Mouse (Mus musculus): ENCODE results near the gene Alyref. TPM values are rescaled to one million over a fixed set of nuclear protein-coding genes. Genes with fewer than 3 reads are reported as not detected.

Gene Alyref
- 6.6 TPM for polyA plus RNA-seq (2017; shearing (Covaris generic))

GRCm38 (mm10) chr11:120598283-120598989 is at the start of gene Alyref, which contains the start of gene Anapc11:
TSS of gene Alyref (minus strand) at chr11:120598365.
TSS of gene Anapc11 (plus strand) at chr11:120598421.

DNA sequence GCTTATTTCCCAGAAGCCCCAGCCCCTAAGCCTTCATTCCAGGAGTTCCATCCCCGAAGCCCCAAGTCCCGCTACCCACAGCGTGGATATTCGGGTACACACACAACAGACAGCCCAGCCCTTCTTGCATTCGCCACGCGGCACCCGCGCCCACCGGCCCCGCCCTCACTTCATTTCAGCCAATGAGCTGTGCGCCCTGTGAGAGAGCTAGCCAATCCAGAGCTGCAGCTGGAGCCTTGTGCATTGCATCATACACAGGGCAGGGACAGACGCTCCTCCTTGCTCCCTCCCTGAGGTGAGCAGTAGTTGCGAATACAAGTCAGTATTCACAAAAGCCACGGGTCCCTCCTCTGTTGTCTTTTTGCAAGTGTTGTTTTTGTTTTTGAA is 45.4 kb upstream of the Alyref start, which contains the start of gene Pycr1:
Gene Pycr1, minus strand, starts transcription at position 169 of the 387 bp plus-strand sequence.

DNA sequence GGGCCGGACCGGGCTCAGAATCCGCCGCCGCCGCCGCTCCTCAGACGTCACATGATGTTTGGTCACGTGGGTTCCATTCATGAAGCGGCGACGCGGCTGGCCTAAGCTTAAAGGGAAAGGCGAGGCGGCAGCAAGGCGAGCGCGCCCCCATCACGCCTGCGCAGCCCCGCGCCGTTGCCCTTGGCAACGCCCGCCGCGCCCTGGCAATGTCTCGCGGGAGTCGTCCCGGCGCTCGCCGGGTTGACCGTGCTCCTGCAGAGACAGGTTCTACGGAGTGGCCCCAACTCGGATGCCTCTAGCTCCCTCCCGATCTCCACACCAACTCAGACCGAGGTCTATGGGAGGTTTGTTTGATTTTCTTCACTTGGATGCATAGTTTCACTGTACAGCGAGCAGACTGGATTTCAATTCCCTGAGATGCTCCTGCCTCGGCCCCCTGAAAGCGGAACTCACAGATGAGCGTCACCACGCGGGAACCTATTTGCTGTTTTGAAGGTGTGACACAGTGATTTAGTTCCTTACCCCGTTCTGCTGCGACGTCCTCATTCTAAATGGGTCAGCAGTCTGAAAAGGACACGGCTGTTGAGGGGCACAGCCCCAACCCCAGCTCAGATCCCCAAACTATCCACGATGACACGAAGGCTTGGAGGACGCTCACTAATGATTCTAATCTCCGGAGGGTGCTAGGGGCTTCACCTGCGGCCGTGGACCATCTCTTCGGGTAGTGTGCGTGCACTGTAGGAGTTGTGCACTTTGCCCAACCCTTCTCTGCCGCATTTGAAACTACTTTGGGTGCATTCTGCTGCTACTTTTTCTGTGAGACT is 35.6 kb upstream of the Alyref start, which contains the start of gene Mafg:
Gene Mafg, minus strand, starts transcription at position 81 of the 824 bp plus-strand sequence.

GRCm38 (mm10) chr11:120625152-120625775 is 27.1 kb upstream of the Alyref start, which contains the start of gene Sirt7:
TSS of gene Sirt7 (minus strand) at chr11:120625240.

DNA sequence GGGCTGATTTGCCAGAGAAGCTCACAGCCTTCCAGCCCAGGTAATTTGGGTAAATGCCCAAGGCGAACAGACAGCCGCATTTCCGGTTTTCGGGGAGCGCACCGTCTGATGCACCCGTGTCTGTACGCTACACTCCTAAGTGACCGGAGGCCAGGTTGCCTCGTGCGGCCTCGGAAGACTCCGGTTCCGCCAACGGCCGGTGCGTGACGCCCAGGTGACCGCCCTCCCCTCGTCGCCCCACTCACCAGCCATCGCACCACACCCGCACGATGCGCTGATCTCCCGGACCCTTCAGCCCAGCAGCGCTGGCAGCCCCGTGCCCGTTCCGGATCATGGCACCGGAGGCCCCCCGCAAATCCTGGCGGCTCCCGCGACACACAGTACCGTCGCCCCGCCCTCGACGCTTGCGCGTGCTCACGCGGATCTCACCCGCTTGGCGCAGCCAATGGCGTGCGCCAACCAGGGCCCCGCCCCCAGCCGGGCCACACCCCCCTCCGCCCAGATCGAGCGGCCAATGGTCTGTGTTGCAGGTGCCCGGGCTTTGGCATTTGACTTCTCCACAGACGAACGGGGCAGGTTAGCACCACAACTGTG is 19.5 kb upstream of the Alyref start, which contains the start of gene Pcyt2:
Gene Pcyt2, minus strand, starts transcription at position 418 of the 594 bp plus-strand sequence.

DNA sequence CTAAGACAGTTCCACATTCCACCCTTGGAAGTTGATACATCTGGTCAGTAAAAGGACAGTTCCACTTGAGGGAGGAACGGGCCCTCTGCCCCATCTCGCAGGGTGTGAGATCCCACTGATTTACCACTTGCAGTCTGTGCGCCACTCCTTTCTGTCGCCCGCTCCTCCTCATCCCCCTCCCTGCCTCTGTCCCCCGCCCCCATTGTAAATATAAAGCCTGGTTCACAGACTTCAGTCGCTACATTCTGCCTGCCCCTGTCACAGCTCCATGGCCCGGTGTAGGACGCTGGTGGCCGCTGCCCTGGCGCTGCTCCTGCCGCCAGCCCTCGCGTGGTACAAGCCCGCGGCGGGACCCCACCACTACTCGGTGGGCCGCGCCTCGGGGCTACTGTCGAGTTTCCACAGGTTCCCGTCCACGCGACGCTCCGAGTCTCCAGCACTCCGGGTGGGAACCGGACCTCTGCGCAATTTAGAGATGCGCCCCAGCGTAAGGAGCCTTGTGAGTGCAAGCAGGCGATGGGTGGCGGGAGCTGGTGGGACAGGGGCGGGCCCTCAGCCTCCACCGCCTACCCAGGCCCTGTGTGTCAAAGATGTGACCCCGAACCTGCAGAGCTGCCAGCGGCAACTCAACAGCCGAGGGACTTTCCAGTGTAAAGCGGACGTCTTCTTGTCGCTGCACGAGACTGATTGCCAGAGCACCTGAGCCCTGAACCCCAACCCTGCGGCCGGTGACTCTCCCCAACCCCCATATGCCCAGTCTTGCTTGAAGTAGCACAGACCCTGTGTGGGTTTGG is 10.3 kb upstream of the Alyref start, which contains the start of gene Npb:
Gene Npb, plus strand, starts transcription at position 237 of the 794 bp plus-strand sequence.

DNA sequence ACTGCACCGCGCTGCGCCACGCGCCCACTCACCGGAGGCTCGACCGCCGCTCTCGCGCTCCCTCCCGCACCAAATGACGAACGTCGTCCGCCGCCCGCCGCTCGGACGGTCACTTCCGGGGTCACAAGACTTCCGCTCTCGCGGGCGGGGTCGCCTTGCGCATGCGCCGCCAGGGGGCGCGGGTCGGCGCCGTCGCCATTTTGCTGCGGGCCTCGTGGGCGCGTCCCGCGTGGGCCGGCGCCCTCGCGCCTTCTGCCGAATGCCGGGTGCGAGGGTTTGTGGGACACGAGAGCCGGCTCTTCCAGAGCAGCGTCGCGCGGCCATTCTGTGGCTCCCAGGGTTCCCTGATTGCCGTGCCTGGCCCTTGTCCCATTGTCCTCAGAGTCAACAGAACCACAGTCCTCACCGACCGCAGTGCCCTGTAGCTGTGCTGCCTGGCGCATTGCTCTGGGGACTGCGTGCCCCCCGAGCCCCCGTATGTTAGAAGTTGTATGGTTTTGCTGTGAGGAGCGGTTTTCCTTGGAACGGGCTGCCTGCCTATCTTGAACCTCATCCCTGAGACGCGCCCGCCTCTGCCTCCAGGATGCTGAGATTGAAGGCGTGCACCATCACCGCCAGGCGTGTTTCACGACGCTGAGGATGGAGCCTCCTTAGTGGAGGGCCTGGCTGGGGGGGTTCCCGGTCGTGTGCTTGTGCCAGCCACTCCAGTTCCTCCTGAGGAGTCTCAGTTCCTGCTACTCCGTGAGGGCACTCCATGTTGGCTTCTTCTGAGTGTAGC is 16.5 kb downstream of the Alyref start, which contains the start of gene Arhgdia:
Gene Arhgdia, minus strand, starts transcription at position 135 of the 778 bp plus-strand sequence.

DNA sequence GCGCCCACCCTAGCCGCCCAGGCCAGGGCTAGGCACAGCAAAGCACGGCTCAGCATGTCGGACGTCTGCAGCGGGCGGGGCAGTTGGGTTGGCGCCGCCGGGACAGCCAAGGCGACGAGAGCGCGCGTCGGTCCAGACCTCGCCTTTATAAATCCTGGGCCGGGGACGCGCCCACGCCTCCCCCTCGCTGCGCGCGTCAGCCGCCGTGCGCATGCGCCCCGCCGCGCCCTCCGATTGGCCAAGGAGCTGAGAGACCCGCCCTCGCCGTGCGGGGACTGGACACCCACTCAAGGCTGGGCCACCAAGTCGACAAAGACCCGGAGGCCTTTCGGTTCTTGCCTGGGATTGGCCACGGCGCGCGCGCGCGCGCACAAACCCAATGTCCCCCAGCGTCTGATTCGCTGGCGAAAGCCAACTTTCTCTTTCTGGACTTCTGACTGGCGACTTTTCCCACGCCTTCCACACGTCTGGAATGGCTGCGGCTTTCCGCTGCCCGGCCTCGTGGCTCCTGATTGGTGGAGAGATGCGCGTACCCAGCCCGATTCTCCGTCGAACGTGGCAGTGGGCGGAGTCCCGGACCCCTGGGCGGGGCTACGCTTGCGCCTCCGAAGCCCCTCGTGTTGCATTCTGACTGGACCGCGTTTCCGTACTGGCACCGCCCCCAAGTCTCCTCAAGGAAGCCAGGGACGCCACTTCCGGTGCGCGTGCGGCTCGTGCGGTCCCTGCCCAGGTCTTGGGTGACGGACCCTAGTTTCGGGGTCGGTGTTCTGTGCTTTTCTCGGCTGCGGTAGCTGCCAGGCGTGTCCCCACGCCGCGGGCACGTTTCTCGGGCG is 25.2 kb downstream of the Alyref start, which contains the start of gene P4hb:
Gene P4hb, minus strand, starts transcription at position 502 of the 833 bp plus-strand sequence.

GRCm38 (mm10) chr11:120550810-120551440 is 47.2 kb downstream of the Alyref start, which contains the start of gene Ppp1r27:
TSS of gene Ppp1r27 (minus strand) at chr11:120551132.

GRCm38 (mm10) chr11:120549168-120549945 is 48.8 kb downstream of the Alyref start, which contains the start of gene Mcrip1:
TSS of gene Mcrip1 (minus strand) at chr11:120549727.

Other genes with a start within 250 kb of the Alyref start
- 2,711 TPM for gene Actg1, start 249.8 kb downstream of the Alyref start, polyA plus RNA-seq (2017; shearing (Covaris generic))
- gene Fscn2, start 236.8 kb downstream of the Alyref start, polyA plus RNA-seq (2017; shearing (Covaris generic)): not detected
- gene Faap100, start 219.6 kb downstream of the Alyref start, polyA plus RNA-seq (2017; shearing (Covaris generic)): 32.1 TPM
- gene Nploc4, start 160.7 kb downstream of the Alyref start, polyA plus RNA-seq (2017; shearing (Covaris generic)): 13.7 TPM
- gene Tspan10, start 155.7 kb downstream of the Alyref start, polyA plus RNA-seq (2017; shearing (Covaris generic)): not detected
- gene Pde6g, start 144.9 kb downstream of the Alyref start, polyA plus RNA-seq (2017; shearing (Covaris generic)): 0.68 TPM
- 11.5 TPM for gene Oxld1, start 140.3 kb downstream of the Alyref start, polyA plus RNA-seq (2017; shearing (Covaris generic))
- gene Ccdc137, start 140.2 kb downstream of the Alyref start, polyA plus RNA-seq (2017; shearing (Covaris generic)): 55.1 TPM
- 47.8 TPM for gene Arl16, start 130.8 kb downstream of the Alyref start, polyA plus RNA-seq (2017; shearing (Covaris generic))
- gene Mrpl12, start 113.8 kb downstream of the Alyref start, polyA plus RNA-seq (2017; shearing (Covaris generic)): 76.5 TPM
- gene Slc25a10, start 106.5 kb downstream of the Alyref start, polyA plus RNA-seq (2017; shearing (Covaris generic)): 15.4 TPM
- gene Gcgr, start 67.7 kb downstream of the Alyref start, polyA plus RNA-seq (2017; shearing (Covaris generic)): not detected
- 124 TPM for gene Mcrip1, start 48.6 kb downstream of the Alyref start, polyA plus RNA-seq (2017; shearing (Covaris generic))
- gene Ppp1r27, start 47.2 kb downstream of the Alyref start, polyA plus RNA-seq (2017; shearing (Covaris generic)): not detected
- gene P4hb, start 25.1 kb downstream of the Alyref start, polyA plus RNA-seq (2017; shearing (Covaris generic)): 279 TPM
- 896 TPM for gene Arhgdia, start 16.7 kb downstream of the Alyref start, polyA plus RNA-seq (2017; shearing (Covaris generic))
- 129 TPM for gene Anapc11, start 56 bp upstream of the Alyref start, polyA plus RNA-seq (2017; shearing (Covaris generic))
- 1.3 TPM for gene Npb, start 10.1 kb upstream of the Alyref start, polyA plus RNA-seq (2017; shearing (Covaris generic))
- gene Pcyt2, start 19.6 kb upstream of the Alyref start, polyA plus RNA-seq (2017; shearing (Covaris generic)): 170 TPM
- 233 TPM for gene Sirt7, start 26.9 kb upstream of the Alyref start, polyA plus RNA-seq (2017; shearing (Covaris generic))
- gene Mafg, start 35.2 kb upstream of the Alyref start, polyA plus RNA-seq (2017; shearing (Covaris generic)): 12.0 TPM
- 1.00 TPM for gene Pycr1, start 45.4 kb upstream of the Alyref start, polyA plus RNA-seq (2017; shearing (Covaris generic))
- gene Myadml2, start 49.8 kb upstream of the Alyref start, polyA plus RNA-seq (2017; shearing (Covaris generic)): not detected
- gene Notum, start 62.8 kb upstream of the Alyref start, polyA plus RNA-seq (2017; shearing (Covaris generic)): not detected
- 141 TPM for gene Aspscr1, start 74.6 kb upstream of the Alyref start, polyA plus RNA-seq (2017; shearing (Covaris generic))
- gene Cenpx, start 115.4 kb upstream of the Alyref start, polyA plus RNA-seq (2017; shearing (Covaris generic)): 128 TPM
- gene Lrrc45, start 115.6 kb upstream of the Alyref start, polyA plus RNA-seq (2017; shearing (Covaris generic)): 84.9 TPM
- 0.27 TPM for gene Rac3, start 123.1 kb upstream of the Alyref start, polyA plus RNA-seq (2017; shearing (Covaris generic))
- 26.0 TPM for gene Dcxr, start 128.9 kb upstream of the Alyref start, polyA plus RNA-seq (2017; shearing (Covaris generic))
- not detected for gene Cbr2, start 133.7 kb upstream of the Alyref start, polyA plus RNA-seq (2017; shearing (Covaris generic))
- 34.4 TPM for gene Hmga1b, start 164.4 kb upstream of the Alyref start, polyA plus RNA-seq (2017; shearing (Covaris generic))
- 3.2 TPM for gene Rfng, start 185.8 kb upstream of the Alyref start, polyA plus RNA-seq (2017; shearing (Covaris generic))
- 168 TPM for gene Gps1, start 185.9 kb upstream of the Alyref start, polyA plus RNA-seq (2017; shearing (Covaris generic))
- 80.7 TPM for gene Dus1l, start 198.0 kb upstream of the Alyref start, polyA plus RNA-seq (2017; shearing (Covaris generic))
- gene Fasn, start 226.2 kb upstream of the Alyref start, polyA plus RNA-seq (2017; shearing (Covaris generic)): 54.9 TPM

All from inflammation-experienced regulatory T-cells, adult 16 weeks (primary cell).